Mouse (Mus musculus): ENCODE data around the gene Hmces. TPM values are rescaled to one million over a fixed set of nuclear protein-coding genes. Genes with fewer than 3 reads are reported as not detected.
A peak's percentile ranks its signal among the peaks of the same experiment; 100 is the strongest.
"Not testable (repeated sequence)": the region's sequence is repeated elsewhere in the genome, so short reads cannot be mapped to it uniquely, and the experiment has no call there.

Hmces gene
- polyA plus RNA-seq, 1 experiment, result 7.9 TPM

GRCm38 (mm10) chr6:87962457-87962856, 48.7 kb downstream of the Hmces start:
- not testable (repeated sequence) for H3K4me1 ChIP-seq (ENCODE audit: control insufficient read depth, insufficient read depth, insufficient read length, low read length); H3K4me3 ChIP-seq (ENCODE audit: insufficient read depth, low read depth, low read length); H3K27ac ChIP-seq (replicated peaks; ENCODE audit: low read depth, low read length)

- H3K27ac ChIP-seq (replicated peaks; ENCODE audit: low read depth, low read length), result no peak overlapping the region
- no peak overlapping the region for H3K4me3 ChIP-seq (ENCODE audit: insufficient read depth, low read depth, low read length)
- no peaks in the 10 kb centered on the region for H3K4me1 ChIP-seq (ENCODE audit: control insufficient read depth, insufficient read depth, insufficient read length, low read length)
Observed at GRCm38 (mm10) chr6:87970041-87970440, 56.3 kb downstream of the Hmces start.

GRCm38 (mm10) chr6:87979728-87980127, 66.0 kb downstream of the Hmces start:
- Histone ChIP-seq H3K4me3 (ENCODE audit: insufficient read depth, low read depth, low read length) (no peak overlapping the region), H3K27ac (replicated peaks; ENCODE audit: low read depth, low read length) (no peak overlapping the region), H3K4me1 (ENCODE audit: control insufficient read depth, insufficient read depth, insufficient read length, low read length) (no peaks in the 10 kb centered on the region)

- Histone ChIP-seq H3K4me3 (ENCODE audit: insufficient read depth, low read depth, low read length) (peak overlapping the region; percentile 54), H3K27ac (replicated peaks; ENCODE audit: low read depth, low read length) (no peak overlapping the region)
Observed at GRCm38 (mm10) chr6:87980374-87981029, 66.8 kb downstream of the Hmces start.

GRCm38 (mm10) chr6:87981030-87981485, 67.3 kb downstream of the Hmces start:
- Histone ChIP-seq H3K27ac (replicated peaks; ENCODE audit: low read depth, low read length) (no peak overlapping the region), H3K4me1 (ENCODE audit: control insufficient read depth, insufficient read depth, insufficient read length, low read length) (no peaks in the 10 kb centered on the region), H3K4me3 (ENCODE audit: insufficient read depth, low read depth, low read length) (peak overlapping the region; percentile 54)

More at GRCm38 (mm10) chr6:87980374-87981029, 66.8 kb downstream of the Hmces start:
- no peaks in the 10 kb centered on the region for H3K4me1 ChIP-seq (ENCODE audit: control insufficient read depth, insufficient read depth, insufficient read length, low read length)

GRCm38 (mm10) chr6:87981547-87982256, 68.0 kb downstream of the Hmces start, which contains the start of gene H1fx:
Gene H1fx, minus strand, starts transcription at chr6:87981637.
- H3K4me1 ChIP-seq (ENCODE audit: control insufficient read depth, insufficient read depth, insufficient read length, low read length), result no peaks in the 10 kb centered on the region
- H3K4me3 ChIP-seq (ENCODE audit: insufficient read depth, low read depth, low read length), result peak within 1 kb of the TSS; percentile 54
- H3K27ac ChIP-seq (replicated peaks; ENCODE audit: low read depth, low read length), result no peak within 1 kb of the TSS

GRCm38 (mm10) chr6:87982506-87982905, 68.8 kb downstream of the Hmces start:
- H3K27ac ChIP-seq (replicated peaks; ENCODE audit: low read depth, low read length), result no peak overlapping the region
- H3K4me3 ChIP-seq (ENCODE audit: insufficient read depth, low read depth, low read length), result no peak overlapping the region
- H3K4me1 ChIP-seq (ENCODE audit: control insufficient read depth, insufficient read depth, insufficient read length, low read length), result no peaks in the 10 kb centered on the region

Other genes starting within 250 kb of the Hmces start
- 1.7 and 2.6 TPM in 2 replicates for gene Aplf, start 241.7 kb upstream of the Hmces start, polyA plus RNA-seq (2012; ENCODE audit: insufficient read depth, insufficient read length, missing spikeins)
- gene Efcc1, start 183.1 kb upstream of the Hmces start, polyA plus RNA-seq (2012; ENCODE audit: insufficient read depth, insufficient read length, missing spikeins), result 0.36 TPM in 1 of 2 replicates, not detected in the other
- not detected in 2 replicates for gene Gp9, start 135.9 kb upstream of the Hmces start, polyA plus RNA-seq (2012; ENCODE audit: insufficient read depth, insufficient read length, missing spikeins)
- gene Rab43, start 101.8 kb upstream of the Hmces start, polyA plus RNA-seq (2012; ENCODE audit: insufficient read depth, insufficient read length, missing spikeins), result 4.7 and 16.0 TPM in 2 replicates
- not detected in 2 replicates for gene Gm45140, start 78.1 kb upstream of the Hmces start, polyA plus RNA-seq (2012; ENCODE audit: insufficient read depth, insufficient read length, missing spikeins)
- 21.0 and 31.7 TPM in 2 replicates for gene Isy1, start 75.1 kb upstream of the Hmces start, polyA plus RNA-seq (2012; ENCODE audit: insufficient read depth, insufficient read length, missing spikeins)
- gene Cnbp, start 62.8 kb upstream of the Hmces start, polyA plus RNA-seq (2012; ENCODE audit: insufficient read depth, insufficient read length, missing spikeins), result 367 and 450 TPM in 2 replicates
- gene Copg1, start 26.1 kb upstream of the Hmces start, polyA plus RNA-seq (2012; ENCODE audit: insufficient read depth, insufficient read length, missing spikeins), result 40.1 and 45.5 TPM in 2 replicates
- gene H1fx, start 67.7 kb downstream of the Hmces start, polyA plus RNA-seq (2012; ENCODE audit: insufficient read depth, insufficient read length, missing spikeins), result 2.3 and 2.8 TPM in 2 replicates
- 202 and 234 TPM in 2 replicates for gene Rab7, start 131.3 kb downstream of the Hmces start, polyA plus RNA-seq (2012; ENCODE audit: insufficient read depth, insufficient read length, missing spikeins)
- gene Rpn1, start 170.5 kb downstream of the Hmces start, polyA plus RNA-seq (2012; ENCODE audit: insufficient read depth, insufficient read length, missing spikeins), result 42.2 and 50.8 TPM in 2 replicates

Measured in brown adipose tissue, adult 24 weeks (tissue).